Mouse (Mus musculus): ENCODE measurements around the gene Gm42906. TPM values are rescaled to one million over a fixed set of nuclear protein-coding genes. Genes with fewer than 3 reads are reported as not detected.

Gene Gm42906
- total RNA-seq, 2 experiments from 2014 or later = 1.6 TPM; not detected in 1

GRCm38 (mm10) chr5:151092886-151093665 is 334.9 kb downstream of the Gm42906 start:
- intact Hi-C loops (cut with DNase I) = no loop called here
- no peak for DNase-seq

- DNase-seq = no peak
- intact Hi-C loops (cut with DNase I) = no loop called here
These were observed 337.0 kb downstream of the Gm42906 start for GRCm38 (mm10) chr5:151090996-151091395.

DNA sequence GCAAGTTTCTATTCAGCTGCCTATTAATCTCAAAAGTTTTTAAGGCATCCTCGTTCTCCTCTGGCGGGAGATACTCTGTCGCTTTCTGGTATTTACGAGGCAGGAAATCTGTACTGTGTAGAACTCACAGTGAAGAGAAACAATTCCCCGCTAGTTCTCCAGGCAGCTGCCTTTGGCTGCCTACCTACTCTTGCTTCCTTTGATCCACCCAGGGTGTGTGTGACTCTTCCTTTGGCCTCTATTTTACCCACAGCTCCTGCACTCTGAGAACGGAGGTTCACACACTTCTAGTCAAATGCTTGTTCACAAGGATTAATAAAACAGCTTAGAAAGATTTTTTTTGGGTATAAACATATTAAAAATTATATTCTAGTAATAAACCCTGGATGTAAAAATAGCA is 338.8 kb downstream of the Gm42906 start:
- no peak for DNase-seq
- intact Hi-C loops (cut with DNase I) = no loop called here

DNA sequence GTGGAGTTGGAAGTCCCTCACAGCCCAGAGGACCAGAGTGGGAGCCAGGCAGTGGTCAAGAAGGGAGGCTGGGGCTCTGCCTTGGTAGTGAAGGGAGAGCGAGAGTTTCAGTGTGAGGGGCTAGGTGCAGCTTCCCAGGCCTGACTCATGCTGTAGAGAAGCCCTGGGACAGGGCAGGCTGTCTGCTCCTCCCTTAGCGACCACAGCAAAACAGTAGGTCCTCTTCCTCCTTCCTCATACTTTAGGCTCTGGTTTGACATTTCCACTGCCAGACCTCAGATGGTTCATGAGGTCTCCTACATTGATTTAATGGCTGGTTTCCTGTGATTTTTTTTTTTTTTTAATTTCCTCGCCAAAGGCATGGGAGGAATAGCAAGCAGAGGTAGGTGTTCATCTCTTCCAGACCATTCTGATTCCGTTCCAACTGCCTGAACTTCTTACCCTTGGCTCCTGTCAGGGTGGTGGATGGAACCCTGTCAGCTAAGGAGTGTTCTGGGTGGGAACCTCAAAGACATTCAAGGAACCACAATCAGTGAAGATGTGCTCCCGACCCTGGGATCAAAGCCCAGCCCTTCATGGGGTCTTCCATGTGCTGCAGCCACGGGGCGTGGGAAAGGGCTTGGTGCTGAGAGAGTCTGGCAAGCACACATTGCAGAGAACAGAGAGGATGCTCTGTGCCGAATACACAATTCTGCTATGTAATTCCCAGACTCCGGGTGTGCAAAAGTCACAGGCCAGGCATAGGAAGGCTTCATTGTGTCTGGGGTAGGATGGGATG is 341.3 kb downstream of the Gm42906 start:
- DNase-seq = no peak
- intact Hi-C loops (cut with DNase I) = no loop called here

GRCm38 (mm10) chr5:151085749-151086148 is 342.2 kb downstream of the Gm42906 start:
- intact Hi-C loops (cut with DNase I) = no loop called here
- DNase-seq = no peak

DNA sequence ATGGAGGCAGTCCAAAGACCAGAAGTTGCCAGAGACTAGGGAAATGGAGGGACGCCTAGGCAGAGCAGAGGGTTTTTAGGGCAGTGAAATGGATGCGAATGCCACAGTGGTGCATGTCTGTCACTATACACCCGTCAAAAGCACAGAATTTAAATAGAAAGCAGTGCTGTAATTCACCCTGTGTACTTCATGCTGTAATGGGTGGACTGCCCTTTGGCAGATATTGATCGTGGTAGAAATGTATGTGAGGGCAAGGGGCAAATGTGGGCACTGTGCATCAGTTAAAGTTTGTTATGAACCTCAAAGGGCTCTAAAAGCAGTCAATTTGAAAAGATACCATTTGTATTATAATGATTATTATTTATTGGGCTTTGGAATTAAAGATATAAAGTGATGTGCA is 347.7 kb downstream of the Gm42906 start:
- intact Hi-C loops (cut with DNase I) = no loop called here

GRCm38 (mm10) chr5:151077953-151078352 is 350.0 kb downstream of the Gm42906 start:
- intact Hi-C loops (cut with DNase I) = no loop called here
- DNase-seq = no peak

More for the DNA sequence above, 347.7 kb downstream of the Gm42906 start:
- DNase-seq = no peak

- no peak for DNase-seq
- intact Hi-C loops (cut with DNase I) = no loop called here
These were observed 351.0 kb downstream of the Gm42906 start for GRCm38 (mm10) chr5:151076917-151077316.

DNA sequence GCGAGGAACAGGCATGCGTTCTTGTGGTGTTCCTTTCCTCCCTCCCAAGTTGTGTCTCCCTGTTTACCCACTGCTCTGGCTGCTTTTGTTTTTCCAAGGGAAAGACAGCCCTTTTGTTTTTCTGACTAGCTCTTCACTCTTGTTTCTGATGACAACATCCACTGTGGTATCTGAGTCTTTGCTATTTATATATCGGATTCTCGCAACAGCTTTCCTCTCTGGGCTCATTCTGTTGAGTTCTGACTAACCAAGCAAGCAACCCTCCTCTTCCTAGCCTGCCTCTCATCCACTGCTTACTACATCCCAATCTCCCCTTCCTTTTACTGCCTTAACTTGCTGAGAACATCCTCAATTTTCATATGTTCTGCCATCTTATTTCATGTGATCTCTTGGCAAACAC is 353.7 kb downstream of the Gm42906 start:
- no peak for DNase-seq
- intact Hi-C loops (cut with DNase I) = no loop called here

DNA sequence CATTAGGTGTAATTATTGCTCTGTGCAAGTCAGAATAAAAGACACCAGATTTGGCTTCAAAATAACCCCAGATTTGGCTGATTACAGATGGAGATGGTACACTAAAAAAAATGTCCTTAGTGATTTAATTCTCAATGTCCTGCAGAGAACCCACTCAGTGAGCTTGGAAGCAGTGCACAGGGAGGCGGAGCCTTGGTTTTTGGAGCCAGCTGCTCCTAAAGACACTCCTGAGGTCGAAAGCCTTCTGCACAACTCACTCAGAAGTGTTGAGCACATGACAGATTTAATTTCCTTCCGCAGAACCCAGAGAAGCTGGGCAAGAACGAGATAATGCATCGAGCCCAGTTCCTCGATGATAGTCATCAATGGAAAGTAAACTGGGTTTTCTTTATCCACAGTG is 356.5 kb downstream of the Gm42906 start:
- intact Hi-C loops (cut with DNase I) = no loop called here
- DNase-seq = no peak

DNA sequence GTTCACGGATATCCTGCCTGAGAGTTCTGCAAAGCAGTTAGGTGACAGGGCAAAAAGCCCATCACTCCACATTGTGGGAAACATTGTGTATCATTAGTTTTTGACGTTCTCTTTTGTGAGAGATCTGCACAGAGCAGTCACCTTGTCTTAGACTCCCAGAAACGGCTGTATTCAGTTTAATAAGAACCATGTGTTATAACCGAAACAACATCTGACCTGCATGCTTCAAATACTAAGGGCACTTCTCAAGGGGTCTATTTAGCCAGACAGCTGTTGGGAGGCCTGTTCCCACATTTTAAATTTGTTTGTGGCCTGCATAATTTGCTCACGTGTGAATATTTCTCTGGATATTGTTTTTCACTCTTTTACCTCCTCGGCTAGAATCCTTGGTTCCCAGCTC is 357.1 kb downstream of the Gm42906 start:
- intact Hi-C loops (cut with DNase I) = no loop called here
- no peak for DNase-seq

DNA sequence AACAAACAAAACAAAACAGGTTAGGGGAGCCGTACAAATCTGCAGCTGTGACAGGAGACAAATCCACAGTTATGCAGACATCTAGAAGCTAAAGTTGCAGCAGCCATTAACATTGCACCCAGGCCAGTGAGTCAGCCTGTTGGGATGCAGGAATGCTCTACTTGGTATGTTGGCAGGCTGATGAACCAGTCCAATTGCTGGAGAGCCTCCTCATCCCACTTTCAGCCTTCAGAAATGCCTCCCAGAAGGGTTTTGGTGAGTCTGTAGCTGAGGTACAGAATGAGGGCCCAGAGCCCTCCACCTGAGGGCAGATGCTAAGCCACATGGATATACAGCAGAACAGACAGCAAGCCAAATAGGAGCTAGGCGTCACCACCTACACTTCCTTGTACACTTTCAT is 358.4 kb downstream of the Gm42906 start:
- intact Hi-C loops (cut with DNase I) = no loop called here

DNA sequence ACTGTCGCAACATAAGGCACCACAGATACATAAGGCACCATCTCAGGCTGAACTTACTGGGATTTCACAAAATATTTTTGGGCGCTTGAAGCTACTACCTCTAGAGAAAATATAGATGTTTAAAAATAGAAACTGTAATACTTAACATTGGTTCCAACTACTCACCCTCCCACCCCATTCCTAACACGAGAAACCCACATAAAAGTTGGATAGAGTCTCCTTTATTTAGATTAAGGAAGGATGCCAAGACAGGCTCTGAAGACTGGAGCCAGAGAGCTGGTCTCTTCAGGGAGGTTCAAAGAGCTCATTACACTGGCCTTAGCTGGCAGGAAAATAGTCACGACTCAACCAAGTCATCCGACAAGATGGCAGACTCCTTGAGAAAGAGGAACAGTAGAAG is 361.9 kb downstream of the Gm42906 start:
- intact Hi-C loops (cut with DNase I) = no loop called here
- DNase-seq = no peak

More for the DNA sequence above, 358.4 kb downstream of the Gm42906 start:
- no peak for DNase-seq

DNA sequence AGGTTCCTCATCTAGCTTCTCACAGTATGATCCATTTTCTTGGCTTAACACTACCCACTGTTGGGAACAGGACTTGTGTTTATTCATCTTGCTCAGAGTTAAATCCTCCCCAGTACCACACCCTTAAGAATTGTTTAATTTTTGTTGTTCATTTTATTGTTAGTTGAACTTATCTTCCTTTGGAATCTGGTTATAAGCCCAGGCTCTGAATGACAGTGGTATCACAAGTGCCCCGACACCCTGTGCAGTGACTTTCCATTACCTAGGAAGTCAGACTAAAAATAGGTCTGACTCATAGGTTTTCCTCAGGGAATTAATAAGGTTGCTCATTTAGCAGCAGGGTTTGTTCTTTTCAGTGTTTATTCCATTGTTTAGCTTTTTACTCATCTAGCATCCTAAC is 362.7 kb downstream of the Gm42906 start:
- no peak for DNase-seq
- intact Hi-C loops (cut with DNase I) = no loop called here

GRCm38 (mm10) chr5:151061942-151062341 is 366.0 kb downstream of the Gm42906 start:
- intact Hi-C loops (cut with DNase I) = no loop called here
- no peak for DNase-seq

GRCm38 (mm10) chr5:151060476-151060875 is 367.5 kb downstream of the Gm42906 start:
- DNase-seq = no peak
- intact Hi-C loops (cut with DNase I) = no loop called here

GRCm38 (mm10) chr5:151059772-151060171 is 368.2 kb downstream of the Gm42906 start:
- intact Hi-C loops (cut with DNase I) = loop anchor here (5.0 kb wide), 1 partner anchor 308 kb away; no protein-coding TSS in a partner anchor
- no peak for DNase-seq

- intact Hi-C loops (cut with DNase I) = loop anchor here (5.0 kb wide), 1 partner anchor 308 kb away; no protein-coding TSS in a partner anchor
- no peak for DNase-seq
These were observed 368.6 kb downstream of the Gm42906 start for GRCm38 (mm10) chr5:151059352-151059751.

DNA sequence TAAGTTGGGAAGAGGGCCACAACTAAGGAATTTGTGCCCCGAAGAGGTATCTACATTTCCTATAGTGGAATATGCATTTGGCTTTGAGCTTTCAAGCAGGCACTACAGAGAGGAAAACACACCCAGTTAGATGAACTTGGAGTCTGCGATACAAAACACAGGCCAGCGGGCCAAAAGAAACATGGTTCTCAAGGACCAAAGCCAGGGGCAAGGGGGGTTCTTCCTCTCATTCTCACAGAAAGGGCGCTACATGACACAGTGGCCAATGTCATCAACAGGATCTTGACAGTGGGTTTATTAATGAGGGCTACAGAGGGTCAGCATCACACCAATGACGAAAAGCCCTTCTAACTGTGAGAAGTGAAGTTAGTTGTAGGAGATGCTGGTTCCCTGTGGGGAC is 370.2 kb downstream of the Gm42906 start:
- DNase-seq = no peak
- intact Hi-C loops (cut with DNase I) = loop anchor here (5.0 kb wide), 1 partner anchor 310 kb away; no protein-coding TSS in a partner anchor

DNA sequence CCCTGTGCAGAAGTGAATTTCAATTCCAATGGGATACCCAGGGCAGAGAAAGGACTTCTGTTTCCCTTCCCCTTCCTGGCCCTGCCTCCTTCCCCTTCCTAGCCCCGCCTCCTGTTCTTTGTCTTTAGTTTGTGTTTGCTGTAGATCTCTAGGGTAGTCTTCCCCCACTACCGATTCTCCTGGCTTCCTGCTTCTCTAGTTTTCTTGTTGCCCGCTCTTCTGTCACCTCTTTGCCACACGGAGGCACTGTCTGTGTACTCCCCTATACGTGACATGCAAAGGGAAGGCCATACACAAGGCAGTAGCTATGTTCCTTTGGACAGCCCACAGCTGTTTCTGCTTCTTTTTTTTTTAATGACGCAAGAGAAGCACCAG is 371.1 kb downstream of the Gm42906 start:
- DNase-seq = peak in 1 of 2 experiments; percentile 57
- intact Hi-C loops (cut with DNase I) = loop anchor here (5.0 kb wide), 1 partner anchor 310 kb away; no protein-coding TSS in a partner anchor

DNA sequence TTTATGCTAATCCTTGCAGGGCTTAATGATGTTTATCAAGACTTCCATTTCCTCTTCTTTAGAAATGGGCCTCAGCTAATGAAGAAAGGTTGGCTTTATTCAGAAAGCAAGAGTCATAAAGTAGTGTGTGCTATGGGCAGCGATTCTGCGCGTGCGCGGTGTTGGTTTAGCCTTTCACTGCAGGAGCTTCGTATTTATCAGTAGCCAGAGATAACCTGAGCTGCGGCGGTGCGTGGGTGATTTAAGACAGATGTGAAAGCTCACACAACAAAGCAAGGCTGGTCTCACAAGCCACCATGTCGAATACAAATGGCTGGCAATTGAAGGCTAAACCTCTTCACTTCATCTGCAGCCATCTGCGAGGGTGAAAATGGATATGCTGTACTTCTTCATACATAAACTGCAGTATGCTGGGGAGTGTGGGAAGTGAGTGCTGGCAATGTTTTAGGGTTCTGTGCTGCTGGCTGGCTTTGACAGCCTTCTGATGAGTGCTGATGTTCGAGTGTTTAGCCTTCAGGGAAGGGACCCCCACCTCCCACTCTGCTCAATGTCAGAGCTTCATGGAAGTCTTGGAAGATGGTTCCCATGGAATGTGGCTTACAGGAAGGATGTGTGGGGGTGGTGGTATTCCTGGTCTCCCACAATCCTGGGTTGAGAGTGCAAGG is 371.6 kb downstream of the Gm42906 start:
- intact Hi-C loops (cut with DNase I) = loop anchor here (5.0 kb wide), 1 partner anchor 311 kb away; no protein-coding TSS in a partner anchor
- DNase-seq = no peak

Measured in heart, postnatal 10 days (tissue).